Mouse (Mus musculus) lung, embryonic 14.5 days (tissue): Measurements from ENCODE around the gene Anxa3. TPM values are rescaled to one million over a fixed set of nuclear protein-coding genes. Genes with fewer than 3 reads are reported as not detected.
A peak's percentile ranks its signal among the peaks of the same experiment; 100 is the strongest.

ENCODE experiments used
- ATAC-seq: fragments of 200-750 bp; cut with Nextera tagmentation; 2 replicates; pipeline ENCODE4 v1.8.0; 2017; ENCODE audit warnings: mild to moderate bottlenecking, moderate TSS enrichment, moderate library complexity; ENCODE audit not compliant: insufficient read depth
- DNase-seq: peaks from one replicate; pipeline ENCODE4 v3.0.0-alpha.2; 2015
- H3K27ac ChIP-seq: fragments of 300-500 bp; sonication (generic); 2 replicates; pipeline ENCODE4 v1.5.1; 2014; ENCODE audit warnings: low read depth, mild to moderate bottlenecking, moderate library complexity
- H3K27me3 ChIP-seq: fragments of 300-500 bp; sonication (generic); 2 replicates; pipeline ENCODE4 v1.6.1; 2014; ENCODE audit warnings: low read length, control low read depth; ENCODE audit not compliant: insufficient read depth
- H3K36me3 ChIP-seq: fragments of 300-500 bp; sonication (generic); 2 replicates; pipeline ENCODE4 v1.6.1; 2014; ENCODE audit warnings: control low read depth; ENCODE audit not compliant: insufficient read depth
- H3K4me1 ChIP-seq: fragments of 300-500 bp; sonication (generic); 2 replicates; pipeline ENCODE4 v1.6.1; 2014; ENCODE audit warnings: antibody characterized with exemption, control low read depth; ENCODE audit not compliant: insufficient read depth
- H3K4me2 ChIP-seq: fragments of 300-500 bp; sonication (generic); 2 replicates; pipeline ENCODE4 v1.6.1; 2014; ENCODE audit warnings: mild to moderate bottlenecking
- H3K4me3 ChIP-seq: fragments of 300-500 bp; sonication (generic); 2 replicates; pipeline ENCODE4 v1.5.1; 2014; ENCODE audit warnings: low read depth, low read length
- H3K9ac ChIP-seq: fragments of 300-500 bp; sonication (generic); 2 replicates; pipeline ENCODE4 v1.6.1; 2014
- H3K9me3 ChIP-seq: fragments of 300-500 bp; sonication (generic); 2 replicates; pipeline ENCODE4 v1.6.1; 2016; ENCODE audit warnings: low read depth, low read length, control low read depth
- CTCF ChIP-seq: IDR thresholded peaks from 2 replicates; pipeline ENCODE4 v1.5.1; 2016; ENCODE audit warnings: antibody characterized with exemption, low read depth
- WGBS: fragments of 180-500 bp; shearing (Covaris S2); extraction: QIAGEN DNeasy Blood & Tissue Kit; methylation state at CpG from one replicate; pipeline ENCODE4 v1.1.7; 2014; 5-methylcytosine and 5-hydroxymethylcytosine counted together
- polyA plus RNA-seq: library from polyadenylated mRNA; unstranded; fragments of >200 nt; fragmentation: Nextera tagmentation; extraction: Ambion mirVana; gene quantifications from 2 replicates; pipeline ENCODE4 v1.2.1, GENCODE M21; 2014

The Anxa3 gene
- polyA plus RNA-seq, 1 experiment from 2014 or later, result 53.0 TPM

DNA sequence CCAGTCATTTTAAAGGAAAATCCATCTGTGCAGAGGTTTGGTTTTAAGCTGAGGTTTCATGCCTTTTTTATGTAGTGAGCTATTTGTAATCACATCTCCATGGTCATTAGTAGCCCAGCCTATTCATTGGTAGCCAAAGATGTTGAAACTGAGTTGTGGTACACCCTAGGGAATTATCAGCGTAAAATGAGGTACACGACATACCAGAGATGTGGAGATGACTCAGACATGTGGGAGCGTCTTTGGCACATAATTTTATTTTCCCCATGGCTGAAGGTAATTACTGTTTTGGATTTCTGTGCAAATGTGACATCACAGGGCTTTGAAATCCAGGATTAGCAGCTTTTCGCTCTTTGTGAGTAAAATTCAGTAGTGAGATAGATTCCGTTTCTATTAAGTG, 41.2 kb downstream of the Anxa3 start:
- Histone ChIP-seq H3K9me3 (peaks cover 4% of the 10 kb centered on the region; the same call in 1 of the 2 replicates), H3K4me2 (no peak overlapping the region), H3K27me3 (no peaks in the 10 kb centered on the region), H3K9ac (no peak overlapping the region), H3K27ac (no peak overlapping the region), H3K4me1 (no peaks in the 10 kb centered on the region), H3K4me3 (no peak overlapping the region), H3K36me3 (no peaks in the 10 kb centered on the region)
- ATAC-seq (no peak), DNase-seq (no peak)
- no peak for TF ChIP-seq CTCF
- WGBS, result 79% methylated on average over 5 of the region's 5 CpGs

DNA sequence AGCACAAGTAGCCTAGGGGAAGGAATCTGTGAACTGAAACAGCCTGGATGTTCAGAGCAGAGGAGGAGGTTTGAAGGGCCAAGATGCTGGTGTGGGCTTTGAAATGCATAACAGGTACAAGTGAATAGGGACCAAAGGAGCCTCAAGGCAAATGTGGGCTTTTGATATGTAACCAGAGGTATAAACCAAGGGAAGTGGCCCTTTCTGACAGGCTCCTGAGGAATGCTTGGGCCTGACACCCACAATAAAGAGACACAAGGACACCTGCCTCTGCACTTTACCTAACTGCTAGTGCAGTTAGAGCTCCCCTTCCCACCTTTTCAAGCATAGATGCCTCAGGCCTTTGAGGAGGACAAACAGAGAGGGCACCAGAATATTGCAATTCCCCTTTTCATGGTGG, 54.8 kb downstream of the Anxa3 start:
- no peaks in the 10 kb centered on the region for H3K36me3 ChIP-seq
- no peaks in the 10 kb centered on the region for H3K4me1 ChIP-seq
- H3K9ac ChIP-seq, result no peak overlapping the region
- H3K4me3 ChIP-seq, result no peak overlapping the region
- no peak overlapping the region for H3K27ac ChIP-seq
- no peaks in the 10 kb centered on the region for H3K9me3 ChIP-seq
- no peaks in the 10 kb centered on the region for H3K27me3 ChIP-seq
- ATAC-seq (no peak), DNase-seq (no peak)
- no peak for TF ChIP-seq CTCF
- H3K4me2 ChIP-seq, result no peak overlapping the region

DNA sequence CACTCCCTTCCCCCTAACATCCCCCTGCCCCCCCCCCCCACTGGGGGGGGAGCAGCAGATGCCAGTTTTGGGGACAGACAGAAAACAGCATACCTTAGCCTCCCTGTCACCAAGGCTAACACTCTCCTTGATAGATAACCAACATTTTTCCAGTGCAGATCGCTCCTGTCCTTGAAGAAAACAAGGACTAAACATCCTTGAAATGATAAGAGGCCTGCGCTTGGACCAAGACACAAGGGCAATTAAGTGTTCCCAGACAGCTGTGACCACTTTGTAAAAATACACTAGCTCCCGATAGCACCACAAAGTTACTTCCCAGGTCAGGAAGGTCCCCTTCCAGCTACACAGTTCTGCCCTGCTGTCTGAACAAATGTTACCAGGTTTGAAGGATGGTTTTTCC, 55.2 kb downstream of the Anxa3 start:
- ATAC-seq (no peak), DNase-seq (no peak)
- no peak overlapping the region for H3K4me3 ChIP-seq
- TF ChIP-seq CTCF, result no peak
- no peaks in the 10 kb centered on the region for H3K4me1 ChIP-seq
- no peak overlapping the region for H3K9ac ChIP-seq
- H3K27me3 ChIP-seq, result no peaks in the 10 kb centered on the region
- no peak overlapping the region for H3K27ac ChIP-seq
- no peaks in the 10 kb centered on the region for H3K9me3 ChIP-seq
- H3K36me3 ChIP-seq, result no peaks in the 10 kb centered on the region
- no peak overlapping the region for H3K4me2 ChIP-seq
- 32% methylated on average over 3 of the region's 3 CpGs for WGBS

DNA sequence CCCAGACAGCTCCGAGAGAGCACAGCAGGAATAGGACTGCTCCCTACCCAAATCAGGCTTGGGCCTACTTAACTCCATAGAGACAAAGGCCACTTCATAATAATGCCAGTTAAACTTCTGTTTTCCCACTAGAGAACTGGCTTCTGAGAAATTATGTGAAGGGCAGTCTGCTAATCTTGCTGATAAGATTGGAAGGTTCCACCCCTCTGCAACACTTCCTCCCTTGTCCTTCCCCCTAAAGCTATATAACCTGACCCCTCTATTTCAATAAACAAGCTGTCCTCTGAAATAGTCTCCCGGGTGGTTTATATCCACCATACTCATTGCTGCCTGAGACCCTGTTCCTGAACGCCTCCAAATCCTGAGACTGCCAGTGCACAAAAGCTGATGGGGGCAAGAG, 56.1 kb downstream of the Anxa3 start:
- Histone ChIP-seq H3K36me3 (no peaks in the 10 kb centered on the region), H3K4me3 (no peak overlapping the region), H3K9me3 (no peaks in the 10 kb centered on the region), H3K27ac (no peak overlapping the region), H3K27me3 (no peaks in the 10 kb centered on the region), H3K4me1 (no peaks in the 10 kb centered on the region), H3K4me2 (no peak overlapping the region), H3K9ac (no peak overlapping the region)
- WGBS, result 28% methylated on average over 3 of the region's 3 CpGs
- ATAC-seq (no peak), DNase-seq (no peak)
- no peak for TF ChIP-seq CTCF

DNA sequence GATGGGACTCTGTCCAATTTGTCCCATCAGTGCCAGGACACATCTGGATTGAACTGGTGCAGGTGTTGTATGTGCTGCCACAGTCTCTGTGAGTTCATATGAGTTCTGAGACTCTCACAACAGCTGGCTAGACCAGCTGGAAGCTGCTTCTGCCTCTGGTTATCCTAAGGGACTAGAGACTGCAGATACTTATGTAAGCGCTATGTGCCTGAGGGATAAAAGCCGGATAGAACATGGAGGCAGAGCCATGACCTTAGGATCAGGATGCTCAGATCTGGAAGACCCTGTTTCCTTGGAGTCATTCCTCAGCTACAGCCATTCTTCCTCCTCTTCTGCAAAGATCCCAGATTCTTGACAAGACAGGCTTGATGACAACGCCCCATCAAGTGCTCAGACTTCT, 60.3 kb downstream of the Anxa3 start:
- WGBS, result 75% methylated on average over 3 of the region's 3 CpGs
- H3K4me3 ChIP-seq, result no peak overlapping the region

DNA sequence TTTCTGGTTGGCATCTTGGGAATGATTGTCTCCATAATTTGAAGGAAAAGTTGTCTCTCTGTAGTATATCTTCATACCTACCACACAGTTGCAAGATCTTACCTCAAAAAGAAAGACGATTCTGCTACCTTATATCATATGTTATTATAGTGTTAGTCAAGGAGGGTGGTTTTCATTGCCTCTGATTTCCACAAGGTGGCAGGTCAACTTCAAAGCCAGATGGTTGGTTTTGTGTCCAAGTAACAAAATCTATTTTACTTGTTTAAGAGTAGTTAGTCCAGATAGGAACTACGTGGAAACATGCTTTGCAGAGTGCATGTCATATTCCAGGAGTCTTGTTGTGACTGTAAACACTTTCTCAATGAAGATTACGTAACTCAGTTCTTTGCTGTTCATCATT, 61.2 kb downstream of the Anxa3 start:
- H3K27ac ChIP-seq, result no peak overlapping the region
- no peaks in the 10 kb centered on the region for H3K4me1 ChIP-seq
- no peak overlapping the region for H3K4me2 ChIP-seq
- H3K9ac ChIP-seq, result no peak overlapping the region
- WGBS, result 65% methylated on average over 3 of the region's 3 CpGs
- ATAC-seq, result no peak
- DNase-seq, result peak; percentile 57
- H3K27me3 ChIP-seq, result no peaks in the 10 kb centered on the region
- no peaks in the 10 kb centered on the region for H3K9me3 ChIP-seq
- no peak overlapping the region for H3K4me3 ChIP-seq
- peak; percentile 68 for TF ChIP-seq CTCF
- no peaks in the 10 kb centered on the region for H3K36me3 ChIP-seq

More for the DNA sequence above, 60.3 kb downstream of the Anxa3 start:
- ATAC-seq (no peak), DNase-seq (no peak)
- Histone ChIP-seq H3K9me3 (no peaks in the 10 kb centered on the region), H3K27me3 (no peaks in the 10 kb centered on the region), H3K36me3 (no peaks in the 10 kb centered on the region), H3K4me2 (no peak overlapping the region), H3K27ac (no peak overlapping the region), H3K9ac (no peak overlapping the region), H3K4me1 (no peaks in the 10 kb centered on the region)
- TF ChIP-seq CTCF, result no peak

DNA sequence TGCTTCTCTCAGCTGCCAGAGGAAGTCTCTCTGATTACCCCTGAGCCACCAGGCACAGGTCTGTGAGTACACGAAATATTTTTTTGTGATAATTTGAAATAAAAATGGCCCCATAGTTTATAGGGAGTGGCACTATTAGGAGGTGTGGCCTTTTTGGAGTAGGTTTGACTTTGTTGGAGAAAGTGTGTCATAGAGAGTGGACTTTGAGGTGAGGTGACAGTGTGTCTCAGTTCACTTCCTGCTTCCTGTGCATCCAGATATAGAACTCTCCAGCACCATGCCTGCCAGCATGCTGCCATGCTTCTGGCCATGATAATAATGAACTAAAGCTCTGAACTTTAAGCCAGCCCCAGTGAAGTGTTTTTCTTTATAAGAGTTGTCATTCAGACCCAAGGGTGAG, 66.8 kb downstream of the Anxa3 start:
- H3K36me3 ChIP-seq, result no peaks in the 10 kb centered on the region
- no peak for TF ChIP-seq CTCF
- H3K4me1 ChIP-seq, result no peaks in the 10 kb centered on the region
- H3K27me3 ChIP-seq, result no peaks in the 10 kb centered on the region
- ATAC-seq, result no peak
- H3K4me2 ChIP-seq, result no peak overlapping the region
- no peak overlapping the region for H3K9ac ChIP-seq
- H3K4me3 ChIP-seq, result no peak overlapping the region
- no peak for DNase-seq
- H3K27ac ChIP-seq, result no peak overlapping the region
- WGBS, result 77% methylated on average over 1 of the region's 1 CpGs
- no peaks in the 10 kb centered on the region for H3K9me3 ChIP-seq

DNA sequence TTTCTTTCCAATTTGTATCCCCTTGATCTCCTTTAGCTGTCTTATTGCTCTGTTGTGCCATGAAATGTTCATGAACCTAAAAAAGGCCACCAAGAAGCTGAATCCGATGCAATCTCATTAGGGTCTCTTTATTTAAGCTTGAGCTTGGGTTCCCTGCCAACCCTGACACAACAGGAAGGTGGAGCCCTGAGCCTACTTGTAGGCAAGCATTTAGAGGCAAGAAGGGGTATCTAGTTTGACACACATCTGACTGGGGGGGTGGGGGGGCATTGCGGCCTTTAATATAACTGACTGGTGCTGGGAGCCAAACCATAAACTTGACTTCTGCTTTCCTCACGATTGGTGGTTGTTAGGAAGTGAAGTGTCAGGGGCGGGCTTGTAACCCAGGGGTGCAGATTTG, 74.0 kb downstream of the Anxa3 start:
- Histone ChIP-seq H3K4me3 (no peak overlapping the region), H3K9me3 (no peaks in the 10 kb centered on the region), H3K4me2 (no peak overlapping the region), H3K4me1 (no peaks in the 10 kb centered on the region), H3K27ac (no peak overlapping the region), H3K27me3 (no peaks in the 10 kb centered on the region), H3K36me3 (no peaks in the 10 kb centered on the region), H3K9ac (no peak overlapping the region)
- TF ChIP-seq CTCF, result no peak
- WGBS, result 79% methylated on average over 4 of the region's 4 CpGs
- DNase-seq (no peak), ATAC-seq (no peak)
